Mouse (Mus musculus): ENCODE results near the gene Ezh1.

The Ezh1 gene

DNA sequence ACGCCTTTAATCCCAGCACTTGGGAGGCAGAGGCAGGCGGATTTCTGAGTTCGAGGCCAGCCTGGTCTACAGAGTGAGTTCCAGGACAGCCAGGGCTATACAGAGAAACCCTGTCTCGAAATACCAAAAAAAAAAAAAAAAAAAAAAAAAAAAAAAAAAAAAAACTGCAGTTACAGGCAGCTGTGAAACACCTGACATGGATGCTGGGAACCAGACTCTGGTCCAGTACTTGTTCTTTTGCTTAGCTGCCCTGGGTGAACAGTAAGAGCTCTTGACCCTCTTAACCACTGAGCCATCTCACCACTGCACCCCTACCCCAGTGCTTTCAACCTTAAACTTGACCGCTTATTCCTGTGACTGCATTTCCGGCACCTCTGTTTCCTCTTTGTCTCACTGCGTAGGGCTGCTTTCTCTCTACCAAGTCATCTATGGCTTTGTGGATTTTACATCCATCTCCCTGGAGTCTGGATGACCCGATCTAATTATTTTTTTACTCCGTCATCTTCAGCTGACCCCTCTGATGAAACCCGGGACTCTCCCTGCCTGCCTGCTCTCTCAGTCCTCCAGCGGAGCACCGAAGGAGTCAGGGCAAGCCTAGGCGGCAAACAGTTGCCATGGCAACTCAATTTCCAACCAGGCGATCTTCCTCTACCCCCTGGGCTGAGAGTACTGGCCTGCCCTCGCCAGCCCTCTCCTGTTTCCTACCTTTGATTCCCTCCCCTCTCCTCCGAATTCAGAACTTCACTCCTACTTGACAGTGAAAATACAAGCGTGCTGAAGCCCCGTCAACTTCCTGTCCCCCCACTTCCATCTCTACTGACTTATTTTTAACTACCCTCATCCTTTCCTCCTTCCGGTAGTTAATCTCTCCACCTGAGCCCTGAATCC, 82.7 kb downstream of the Ezh1 start:
- no peak for DNase-seq (ENCODE audit: low spot score)

- DNase-seq (ENCODE audit: low spot score): no peak
Observed at GRCm38 (mm10) chr11:101142215-101142967, 83.9 kb downstream of the Ezh1 start.

Measured in c-Kit-positive CD71-positive TER-119-positive erythroid progenitor cells, embryonic 14.5 days (primary cell).